Mouse (Mus musculus) G1E (cell line): ENCODE results near the gene Phf20. TPM values are rescaled to one million over a fixed set of nuclear protein-coding genes. Genes with fewer than 3 reads are reported as not detected.

Experiments
- ATAC-seq: 2 replicates; pipeline ENCODE4 v1.8.0; 2016; ENCODE audit warnings: mild to moderate bottlenecking; ENCODE audit not compliant: insufficient number of reproducible peaks, poor library complexity, low FRiP score, severe bottlenecking; ENCODE audit errors: extremely low read depth
- DNase-seq: peaks from one replicate; pipeline ENCODE4 v3.0.0; 2012; ENCODE audit warnings: low spot score
- H3K27me3 ChIP-seq: 2 replicates; pipeline ENCODE4 v1.6.1; 2012; ENCODE audit warnings: mild to moderate bottlenecking, low read length, inconsistent platforms; ENCODE audit not compliant: insufficient read depth
- H3K36me3 ChIP-seq: replicated peaks from 2 replicates; pipeline ENCODE3; 2012; ENCODE audit warnings: mild to moderate bottlenecking, inconsistent platforms
- H3K4me1 ChIP-seq: 2 replicates; pipeline ENCODE4 v1.6.1; 2012; ENCODE audit warnings: low read depth, low read length, inconsistent platforms, mixed read lengths; ENCODE audit not compliant: insufficient read depth
- H3K4me3 ChIP-seq: 2 replicates; pipeline ENCODE4 v1.5.1; 2012; ENCODE audit warnings: low read depth, mild to moderate bottlenecking, inconsistent platforms, low read length, moderate library complexity, mixed read lengths
- H3K9me3 ChIP-seq: replicated peaks from 2 replicates; pipeline ENCODE4 v1.6.1; 2012; ENCODE audit warnings: inconsistent platforms
- CTCF ChIP-seq: IDR thresholded peaks from 2 replicates; pipeline ENCODE4 v1.5.1; 2012; ENCODE audit warnings: low read depth, low read length, inconsistent platforms, mixed read lengths
- GATA1 ChIP-seq: IDR thresholded peaks from 2 replicates; pipeline ENCODE4 v1.6.1; 2012; ENCODE audit warnings: borderline replicate concordance, low read length, inconsistent platforms, mixed read lengths
- GATA2 ChIP-seq: IDR thresholded peaks from 2 replicates; pipeline ENCODE4 v1.6.1; 2012; ENCODE audit warnings: low read depth, low read length, inconsistent platforms, borderline replicate concordance
- POLR2AphosphoS5 ChIP-seq: IDR thresholded peaks from 2 replicates; pipeline ENCODE4 v1.6.1; 2012; ENCODE audit warnings: low read depth, low read length, inconsistent platforms; ENCODE audit not compliant: insufficient replicate concordance
- TAL1 ChIP-seq: conservative IDR thresholded peaks from 2 replicates; pipeline ENCODE4 v1.6.1; 2012; ENCODE audit warnings: low read depth, low read length, inconsistent platforms, mixed read lengths
- polyA plus RNA-seq: library from polyadenylated mRNA; stranded (reverse); fragments of >175 nt; gene quantifications from 2 replicates; pipeline ENCODE4 v1.2.3, GENCODE M21; 2012
- total RNA-seq, 2 experiments: library from RNA; stranded (forward) in 1 of 2; stranded (reverse) in 1 of 2; fragments of 200-1000 nt in 1 of 2; fragments of >200 nt in 1 of 2; fragmentation: Nextera tagmentation in 1 of 2; gene quantifications; 2 replicates each; pipeline ENCODE4 v1.2.3; 2014 to 2017

Gene Phf20
- total and polyA plus RNA-seq, 3 experiments = 37.8 to 63.9 (median 45.8) TPM

DNA sequence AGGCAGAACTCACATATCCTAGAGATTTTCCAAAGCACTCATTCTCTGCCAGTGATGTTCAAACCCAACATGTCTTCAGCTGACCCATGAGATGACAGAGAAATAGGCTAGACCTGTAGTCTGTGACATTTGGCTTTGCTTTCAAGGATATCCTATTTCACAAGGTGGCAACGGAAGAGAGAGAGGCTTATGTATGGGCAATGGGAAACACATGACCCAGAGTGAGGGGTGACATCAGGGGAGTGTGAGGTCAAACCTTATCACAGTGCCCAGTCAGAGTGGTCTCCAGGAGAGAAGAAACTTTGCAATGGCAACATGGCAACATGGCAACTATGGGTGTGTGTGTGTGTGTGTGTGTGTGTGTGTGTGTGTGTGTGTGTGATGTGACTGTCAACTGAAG is 134.4 kb downstream of the Phf20 start:
- Histone ChIP-seq H3K27me3 (no peaks in the 10 kb centered on the region), H3K36me3 (peaks cover 16% of the 10 kb centered on the region), H3K4me3 (no peak overlapping the region), H3K4me1 (peaks cover 13% of the 10 kb centered on the region; the same call in 1 of the 2 replicates), H3K9me3 (peaks cover 5% of the 10 kb centered on the region)
- TF ChIP-seq TAL1 (no peak), POLR2AphosphoS5 (no peak), CTCF (no peak), GATA1 (no peak), GATA2 (no peak)
- ATAC-seq (no peak), DNase-seq (no peak)

DNA sequence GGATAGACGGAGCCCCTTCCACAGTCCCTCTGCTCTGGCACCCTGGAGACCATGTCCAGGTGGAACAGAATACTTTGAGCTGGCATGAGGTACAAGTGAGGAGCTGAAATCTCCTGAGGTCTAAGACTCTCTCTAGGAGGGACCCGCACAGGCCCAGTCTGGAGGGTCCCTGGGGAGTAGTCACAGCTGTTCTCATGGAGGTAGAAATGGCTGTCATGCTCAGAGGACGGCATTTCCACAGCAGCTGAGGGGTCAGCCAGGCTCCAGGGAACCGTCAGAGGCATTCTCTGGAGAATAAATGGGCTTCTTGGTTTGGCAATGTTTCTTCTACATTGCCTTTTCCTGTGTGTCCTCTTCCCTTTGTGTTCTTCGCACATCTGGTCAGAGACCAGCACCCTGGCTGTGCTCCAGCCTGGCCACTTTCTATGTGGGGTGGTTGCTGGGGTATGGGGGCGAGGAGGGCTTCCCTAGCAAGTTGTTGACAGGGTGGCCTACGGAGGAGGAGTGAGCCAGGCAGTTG is 135.2 kb downstream of the Phf20 start:
- H3K4me3 ChIP-seq = no peak overlapping the region
- no peaks in the 10 kb centered on the region for H3K27me3 ChIP-seq
- H3K36me3 ChIP-seq = peaks cover 16% of the 10 kb centered on the region
- ATAC-seq = no peak
- no peak for DNase-seq
- peaks cover 8% of the 10 kb centered on the region; the same call in 1 of the 2 replicates for H3K4me1 ChIP-seq
- TF ChIP-seq GATA1 (no peak), GATA2 (no peak), TAL1 (no peak), CTCF (no peak), POLR2AphosphoS5 (no peak)
- H3K9me3 ChIP-seq = peaks cover 5% of the 10 kb centered on the region

DNA sequence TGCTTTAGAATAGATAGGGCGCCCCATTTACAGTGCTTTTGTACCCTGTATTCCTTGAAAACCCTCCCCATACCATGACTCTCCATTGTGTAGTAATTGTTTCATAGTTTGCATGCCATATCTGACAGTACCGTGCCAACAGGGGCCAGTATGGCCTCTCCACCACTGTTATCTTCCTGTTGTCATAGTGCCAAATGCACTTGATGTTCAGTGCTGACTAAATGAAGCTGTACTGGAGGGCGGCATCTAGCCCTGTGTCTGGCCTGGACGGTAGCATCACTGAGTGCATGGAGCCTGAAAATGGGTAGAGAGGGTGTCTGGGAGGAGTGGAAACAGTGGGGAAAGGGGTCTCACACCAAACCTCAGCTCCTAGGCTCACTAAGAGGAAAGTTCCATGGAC is 143.8 kb downstream of the Phf20 start:
- Histone ChIP-seq H3K27me3 (no peaks in the 10 kb centered on the region), H3K4me3 (no peak overlapping the region), H3K9me3 (no peaks in the 10 kb centered on the region), H3K36me3 (peaks cover 42% of the 10 kb centered on the region), H3K4me1 (peaks cover 4% of the 10 kb centered on the region)
- DNase-seq (no peak), ATAC-seq (no peak)
- no peak for TF ChIP-seq GATA2
- no peak for TF ChIP-seq POLR2AphosphoS5
- TF ChIP-seq CTCF = no peak
- TF ChIP-seq GATA1 = no peak
- TF ChIP-seq TAL1 = no peak

DNA sequence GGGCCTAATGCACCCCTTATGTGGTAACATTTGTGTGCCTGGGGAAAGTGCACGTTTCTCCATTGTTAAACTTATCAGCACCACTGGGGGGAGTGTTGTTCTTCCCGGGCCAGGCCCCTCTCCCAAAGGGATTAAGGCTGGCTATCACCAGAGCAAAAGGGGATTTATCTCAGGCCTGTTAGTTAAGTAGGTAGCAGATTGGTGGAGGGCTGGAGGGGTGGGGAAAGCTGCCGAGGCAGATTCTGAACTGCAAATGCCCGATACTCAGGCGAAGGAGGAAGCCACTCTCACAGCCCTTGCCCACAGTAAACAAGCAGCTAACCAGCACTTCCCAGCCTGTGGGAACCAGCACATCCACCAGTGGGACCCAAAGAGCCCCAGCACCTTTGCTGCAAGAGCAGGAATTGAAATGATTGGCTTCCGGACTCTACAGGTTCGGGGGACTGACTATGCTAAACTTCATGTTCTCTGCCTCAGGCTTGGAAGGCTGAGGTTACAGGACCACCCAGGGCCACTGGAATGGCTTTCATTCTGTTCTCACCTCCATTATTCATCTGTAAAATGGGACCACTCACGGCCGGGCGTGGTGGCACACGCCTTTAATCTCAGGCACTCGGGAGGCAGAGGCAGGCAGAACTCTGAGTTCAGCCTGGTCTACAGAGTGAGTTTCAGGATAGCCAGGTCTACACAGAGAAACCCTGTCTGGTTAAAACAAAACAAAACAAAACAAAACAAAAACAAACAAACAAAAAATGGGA is 148.7 kb downstream of the Phf20 start:
- ATAC-seq (no peak), DNase-seq (peak; percentile 27)
- H3K27me3 ChIP-seq = no peaks in the 10 kb centered on the region
- H3K4me3 ChIP-seq = no peak overlapping the region
- H3K9me3 ChIP-seq = no peaks in the 10 kb centered on the region
- TF ChIP-seq TAL1 = no peak
- TF ChIP-seq CTCF = no peak
- no peak for TF ChIP-seq GATA2
- TF ChIP-seq GATA1 = no peak
- peaks cover 23% of the 10 kb centered on the region for H3K36me3 ChIP-seq
- peaks cover 4% of the 10 kb centered on the region for H3K4me1 ChIP-seq

DNA sequence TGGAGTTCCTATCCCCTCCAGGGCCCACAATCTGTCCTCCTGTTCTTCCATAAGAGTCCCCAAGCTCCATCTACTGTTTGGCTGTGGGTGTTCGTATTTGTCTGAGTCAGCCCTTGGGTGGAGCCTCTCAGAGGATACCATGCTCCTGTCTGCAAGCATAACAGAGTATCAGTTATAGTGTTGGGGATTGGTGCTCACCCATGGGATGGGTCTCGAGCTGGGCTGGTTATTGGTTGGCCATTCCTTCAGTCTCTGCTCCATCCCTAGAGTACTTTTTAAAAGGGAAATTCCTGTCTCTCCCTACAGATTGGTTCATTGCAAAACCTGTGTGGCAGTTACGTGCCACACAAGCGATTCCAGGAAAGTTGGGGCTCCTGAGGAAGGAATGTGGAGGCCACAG is 152.5 kb downstream of the Phf20 start:
- Histone ChIP-seq H3K36me3 (no peaks in the 10 kb centered on the region), H3K4me3 (no peak overlapping the region), H3K9me3 (no peaks in the 10 kb centered on the region), H3K27me3 (no peaks in the 10 kb centered on the region), H3K4me1 (peaks cover 14% of the 10 kb centered on the region)
- ATAC-seq (no peak), DNase-seq (no peak)
- TF ChIP-seq CTCF (no peak), GATA1 (no peak), GATA2 (no peak), POLR2AphosphoS5 (no peak), TAL1 (no peak)

DNA sequence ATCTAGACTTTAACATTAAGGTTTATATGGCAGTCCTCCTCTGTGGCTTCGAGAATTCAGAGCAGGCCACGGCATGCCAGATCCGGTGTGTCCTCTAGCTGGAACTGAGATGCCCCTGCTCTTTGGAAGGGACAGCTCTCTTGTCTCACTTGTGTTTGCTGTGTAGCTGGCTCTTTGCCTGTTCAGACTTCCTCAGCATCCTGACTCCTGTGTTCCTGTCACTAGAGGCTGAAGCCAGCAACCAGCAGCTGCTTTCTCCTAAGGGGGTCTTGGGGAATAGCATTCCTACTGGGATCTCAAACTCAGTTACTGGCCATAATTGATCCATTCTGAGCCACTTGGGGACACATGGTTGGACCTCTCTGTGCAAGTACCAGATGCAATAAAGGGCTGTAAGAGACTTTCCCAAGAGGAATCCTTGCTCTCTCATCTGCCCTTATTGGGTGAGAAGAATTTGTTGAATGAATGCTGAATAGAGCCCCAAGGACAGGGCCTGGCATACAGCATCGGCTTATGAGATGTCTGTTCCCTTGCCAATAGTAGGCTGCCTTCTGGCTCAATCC is 153.1 kb downstream of the Phf20 start:
- Histone ChIP-seq H3K27me3 (no peaks in the 10 kb centered on the region), H3K9me3 (no peaks in the 10 kb centered on the region), H3K4me1 (peaks cover 14% of the 10 kb centered on the region), H3K4me3 (no peak overlapping the region), H3K36me3 (no peaks in the 10 kb centered on the region)
- no peak for TF ChIP-seq CTCF
- no peak for TF ChIP-seq GATA1
- TF ChIP-seq POLR2AphosphoS5 = no peak
- TF ChIP-seq GATA2 = no peak
- no peak for TF ChIP-seq TAL1
- ATAC-seq (no peak), DNase-seq (no peak)
